Mouse (Mus musculus) thymus, adult 2 months (tissue): ENCODE results near the gene Tex52.

Experiments used
- CTCF ChIP-seq: fragments of 200-500 bp; IDR thresholded peaks from 2 replicates; pipeline ENCODE4 v1.5.1; 2012; ENCODE audit warnings: mild to moderate bottlenecking, control low read depth, low read length, moderate library complexity, borderline replicate concordance; ENCODE audit not compliant: control insufficient read depth, poor library complexity, insufficient read depth; ENCODE audit errors: extremely low read depth
- POLR2A ChIP-seq: fragments of 200-500 bp; IDR thresholded peaks from 2 replicates; pipeline ENCODE4 v1.6.1; 2012; ENCODE audit warnings: mild to moderate bottlenecking, low read length, control low read depth, moderate library complexity; ENCODE audit not compliant: control insufficient read depth, poor library complexity, insufficient read depth; ENCODE audit errors: extremely low read depth

GRCm38 (mm10) chr6:128429300-128429699 lies 54.0 kb downstream of the Tex52 start:
- TF ChIP-seq CTCF (no peak), POLR2A (no peak)
